Mouse (Mus musculus) kidney, adult 10 weeks (tissue): ENCODE measurements around the gene Dock3. TPM values are rescaled to one million over a fixed set of nuclear protein-coding genes. Genes with fewer than 3 reads are reported as not detected.

Source experiments
- polyA plus RNA-seq: library from polyadenylated mRNA; stranded (reverse); fragments of 350-450 nt; fragmentation: Illumina TruSeq; extraction: RNeasy Lipid Tissue Mini Kit (QIAGEN cat#74804); gene quantifications from one replicate; pipeline ENCODE4 v1.2.3, GENCODE M21; 2014; ENCODE audit warnings: low read depth, low replicate concordance

The Dock3 gene
- polyA plus RNA-seq, result 0.53 TPM

GRCm38 (mm10) chr9:107231539-107232139 is at the start of gene Dock3:
Gene Dock3, minus strand, starts transcription at chr9:107231909.

DNA sequence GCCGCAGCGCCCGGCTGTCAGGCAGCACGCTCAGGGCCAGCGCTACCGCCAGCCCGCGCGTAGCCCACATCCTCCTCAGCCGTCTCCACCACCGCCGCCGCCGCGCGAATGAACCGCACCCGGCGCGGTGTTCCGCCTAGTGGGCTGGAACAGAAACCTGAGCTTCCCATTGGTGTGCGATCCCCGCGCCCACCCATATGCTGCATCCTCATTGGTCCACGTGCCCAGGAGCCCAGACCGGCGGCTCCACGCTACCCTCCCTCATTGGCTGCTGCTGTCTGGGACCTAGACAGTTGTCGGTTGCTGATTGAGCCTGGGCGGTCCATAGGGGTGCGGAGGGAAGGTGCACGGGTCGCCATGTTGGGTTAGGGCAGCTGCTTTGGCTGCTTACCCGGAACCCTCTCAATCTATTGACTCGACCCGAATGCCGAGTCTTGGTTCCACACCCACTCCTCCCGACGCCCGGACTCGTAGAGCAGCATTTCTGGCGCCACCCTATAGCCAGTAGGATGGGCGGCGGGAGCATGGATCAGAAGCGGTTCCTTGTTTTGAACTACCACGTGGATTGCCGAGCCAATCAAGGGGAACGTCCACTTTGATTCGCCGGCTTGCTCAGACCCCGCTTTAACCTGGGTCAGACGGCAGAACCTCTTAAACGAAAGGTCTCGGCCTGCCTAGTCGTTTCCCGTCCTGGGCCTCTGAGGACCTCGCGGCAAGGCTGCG is 339.7 kb downstream of the Dock3 start, which contains the start of gene Manf:
Gene Manf, minus strand, starts transcription at position 151 of the 723 bp plus-strand sequence.

GRCm38 (mm10) chr9:106886828-106887702 is 344.6 kb downstream of the Dock3 start, which contains the start of gene Rbm15b:
Gene Rbm15b, minus strand, starts transcription at chr9:106887428.

Other genes starting within 250 kb of the Dock3 start
- gene Mapkapk3, start 58.0 kb upstream of the Dock3 start, polyA plus RNA-seq, result 5.1 TPM
- 2.0 TPM for gene Cish, start 64.1 kb upstream of the Dock3 start, polyA plus RNA-seq
- 1.9 TPM for gene Hemk1, start 106.4 kb upstream of the Dock3 start, polyA plus RNA-seq
- gene 6430571L13Rik, start 108.7 kb upstream of the Dock3 start, polyA plus RNA-seq, result 0.28 TPM
- not detected for gene Cacna2d2, start 167.7 kb upstream of the Dock3 start, polyA plus RNA-seq